Mouse (Mus musculus): Measurements from ENCODE around the gene Bmt2. TPM values are rescaled to one million over a fixed set of nuclear protein-coding genes. Genes with fewer than 3 reads are reported as not detected.

Bmt2 gene
- polyA plus RNA-seq, 1 experiment from 2014 or later = 24.7 TPM

DNA sequence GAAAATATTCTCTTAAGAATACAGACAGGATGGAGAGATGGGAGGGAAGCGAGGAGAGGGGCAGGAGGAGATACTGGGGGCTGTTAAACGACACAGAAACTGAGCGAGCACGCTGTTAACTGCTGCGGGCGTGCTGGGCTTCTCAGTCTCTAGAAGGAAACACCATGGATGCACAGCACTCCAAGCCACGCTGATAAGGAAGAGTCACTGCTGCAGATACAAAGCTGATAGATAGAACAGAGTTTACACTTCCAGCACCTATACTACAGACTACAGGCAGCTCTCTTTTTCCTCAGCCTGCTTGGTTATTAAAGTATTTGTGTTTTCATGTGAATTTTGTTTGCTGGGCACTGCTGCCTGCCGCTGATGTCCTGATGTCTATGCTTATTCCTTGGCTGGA is 91.6 kb downstream of the Bmt2 start:
- 74% methylated on average over 8 of the region's 8 CpGs for WGBS

DNA sequence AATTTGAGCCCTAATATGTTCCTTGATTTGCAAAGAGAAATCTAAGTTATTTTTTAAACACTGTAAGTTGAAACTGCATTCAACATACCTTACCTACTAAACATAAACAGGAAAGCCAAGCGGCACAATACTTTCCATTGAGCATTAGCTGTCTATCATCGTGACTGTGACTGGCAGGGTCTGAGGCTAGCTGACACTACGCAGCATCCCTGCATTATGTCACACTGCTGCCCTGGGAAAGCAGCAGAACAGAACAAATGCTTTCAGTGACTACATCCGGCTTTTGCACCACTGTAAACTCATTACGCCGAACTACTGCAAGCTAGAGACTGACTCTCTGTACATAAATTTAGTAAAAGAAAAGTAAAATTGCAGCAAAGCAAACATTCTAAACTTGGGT is 93.0 kb downstream of the Bmt2 start:
- 92% methylated on average over 6 of the region's 6 CpGs for WGBS
- no peaks in the 10 kb centered on the region for H3K4me1 ChIP-seq (ENCODE audit: control insufficient read depth, insufficient read depth, low read length)
- no peak overlapping the region for H3K9ac ChIP-seq (ENCODE audit: low read depth, low read length)
- no peaks in the 10 kb centered on the region for H3K9me3 ChIP-seq (ENCODE audit: control insufficient read depth, low read length)
- no peak for ATAC-seq (ENCODE audit: low FRiP score, low TSS enrichment)
- no peak overlapping the region for H3K4me2 ChIP-seq (replicated peaks; ENCODE audit: low read depth, low read length)
- no peaks in the 10 kb centered on the region for H3K27me3 ChIP-seq (ENCODE audit: control insufficient read depth, insufficient read depth, low read length)
- H3K36me3 ChIP-seq (ENCODE audit: control insufficient read depth, insufficient read depth, low read length) = peaks cover 12% of the 10 kb centered on the region; the same call in 1 of the 2 replicates
- H3K4me3 ChIP-seq (ENCODE audit: low read length) = no peak overlapping the region
- no peak overlapping the region for H3K27ac ChIP-seq (ENCODE audit: low read depth, low read length)

More for the DNA sequence above, 91.6 kb downstream of the Bmt2 start:
- Histone ChIP-seq H3K27ac (ENCODE audit: low read depth, low read length) (no peak overlapping the region), H3K4me2 (replicated peaks; ENCODE audit: low read depth, low read length) (no peak overlapping the region), H3K9me3 (ENCODE audit: control insufficient read depth, low read length) (no peaks in the 10 kb centered on the region), H3K4me1 (ENCODE audit: control insufficient read depth, insufficient read depth, low read length) (no peaks in the 10 kb centered on the region), H3K4me3 (ENCODE audit: low read length) (no peak overlapping the region), H3K27me3 (ENCODE audit: control insufficient read depth, insufficient read depth, low read length) (no peaks in the 10 kb centered on the region), H3K9ac (ENCODE audit: low read depth, low read length) (no peak overlapping the region), H3K36me3 (ENCODE audit: control insufficient read depth, insufficient read depth, low read length) (peaks cover 21% of the 10 kb centered on the region)
- no peak for ATAC-seq (ENCODE audit: low FRiP score, low TSS enrichment)

DNA sequence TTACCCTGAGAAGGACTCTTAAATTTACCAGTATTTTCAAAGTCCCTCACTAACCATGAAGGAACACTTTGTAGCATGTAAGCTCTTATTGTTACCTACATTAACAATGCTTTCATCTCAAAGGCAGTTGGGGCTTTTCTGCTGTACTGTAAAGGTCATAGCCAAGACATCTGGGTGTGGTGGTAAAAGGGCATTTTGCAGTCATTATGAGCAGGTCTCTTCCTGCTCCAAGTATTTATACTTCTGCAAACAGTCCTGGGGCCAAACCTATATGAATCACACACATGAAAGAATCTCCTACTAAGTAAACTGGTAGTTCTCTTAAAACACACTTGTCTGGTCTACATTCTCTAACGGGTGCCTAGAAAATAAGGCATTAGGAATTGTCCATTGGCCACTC is 95.7 kb downstream of the Bmt2 start:
- WGBS = 95% methylated on average over 1 of the region's 1 CpGs
- Histone ChIP-seq H3K4me1 (ENCODE audit: control insufficient read depth, insufficient read depth, low read length) (no peaks in the 10 kb centered on the region), H3K4me3 (ENCODE audit: low read length) (no peak overlapping the region), H3K4me2 (replicated peaks; ENCODE audit: low read depth, low read length) (no peak overlapping the region), H3K9me3 (ENCODE audit: control insufficient read depth, low read length) (no peaks in the 10 kb centered on the region), H3K9ac (ENCODE audit: low read depth, low read length) (no peak overlapping the region), H3K36me3 (ENCODE audit: control insufficient read depth, insufficient read depth, low read length) (peaks cover 8% of the 10 kb centered on the region; the same call in 1 of the 2 replicates), H3K27ac (ENCODE audit: low read depth, low read length) (no peak overlapping the region), H3K27me3 (ENCODE audit: control insufficient read depth, insufficient read depth, low read length) (no peaks in the 10 kb centered on the region)
- no peak for ATAC-seq (ENCODE audit: low FRiP score, low TSS enrichment)

Other genes with a start within 250 kb of the Bmt2 start
- 25.2 and 43.3 TPM in 2 replicates for gene Tmem168, start 69.9 kb downstream of the Bmt2 start, polyA plus RNA-seq (2014; fragmentation: Nextera tagmentation; extraction: Ambion mirVana)
- 1.2 and 1.3 TPM in 2 replicates for gene Gpr85, start 162.0 kb upstream of the Bmt2 start, polyA plus RNA-seq (2014; fragmentation: Nextera tagmentation; extraction: Ambion mirVana)
- gene 2610001J05Rik, start 193.6 kb upstream of the Bmt2 start, polyA plus RNA-seq (2014; fragmentation: Nextera tagmentation; extraction: Ambion mirVana) = 69.6 and 107 TPM in 2 replicates

Measured in kidney, embryonic 14.5 days (tissue).